Mouse (Mus musculus) regulatory T cell (primary cell): ENCODE measurements around the gene Zbtb44.

Experiments
- in situ Hi-C: fragments of 300-600 bp; cut with MboI, MseI; formaldehyde crosslinking; loops from one replicate; pipeline ENCODE4 v1.15.1; 2025; ENCODE audit warnings: high pct_unique_total_duplicates

The Zbtb44 gene

DNA sequence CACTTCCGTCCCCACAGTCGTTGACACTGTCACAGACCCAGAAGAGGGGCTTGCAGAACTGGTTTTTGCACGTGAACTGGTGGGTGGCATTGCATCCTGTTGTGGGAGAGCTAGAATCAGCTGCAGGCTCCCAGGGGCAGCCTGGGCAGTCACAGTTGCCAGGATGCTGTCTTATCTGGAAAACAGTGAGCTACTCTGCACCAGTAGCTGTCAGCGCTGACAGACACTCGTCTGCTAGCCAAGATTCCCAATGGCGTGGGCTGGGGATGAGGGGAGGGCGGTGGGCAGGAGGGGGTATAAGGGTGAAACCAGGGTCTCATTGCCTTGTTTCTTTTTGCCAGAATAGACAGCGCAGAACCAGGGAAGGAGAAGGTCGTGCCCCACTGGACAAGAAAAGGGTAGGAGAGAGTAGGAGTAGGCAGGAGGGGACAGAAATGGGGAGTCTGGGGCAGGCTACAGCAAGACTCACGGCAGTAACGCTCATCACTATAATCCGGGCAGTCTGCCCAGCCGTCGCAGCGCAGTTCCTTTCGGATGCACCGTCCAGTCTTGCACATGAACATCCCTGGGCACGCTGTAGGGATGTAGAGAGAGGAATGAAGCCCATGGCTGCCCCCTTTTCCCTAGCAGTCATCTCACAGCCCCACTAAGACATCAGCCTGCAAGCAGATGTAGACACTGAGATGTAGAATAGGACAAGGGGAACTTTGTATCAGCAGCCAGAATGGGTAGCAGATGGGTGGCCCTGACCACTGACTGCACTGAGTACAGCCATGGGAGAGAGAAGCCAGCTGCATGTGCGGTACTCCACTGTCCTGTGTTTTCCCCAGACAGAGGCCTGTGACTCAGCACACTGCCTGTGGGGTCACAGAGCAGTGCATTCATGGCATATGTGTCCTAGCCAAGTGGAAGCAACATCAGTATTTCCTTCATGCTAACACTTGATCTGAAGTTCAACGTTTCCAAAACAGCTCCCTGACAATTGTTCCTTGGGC is 66.9 kb downstream of the Zbtb44 start:
- in situ Hi-C loops = no loop called here

DNA sequence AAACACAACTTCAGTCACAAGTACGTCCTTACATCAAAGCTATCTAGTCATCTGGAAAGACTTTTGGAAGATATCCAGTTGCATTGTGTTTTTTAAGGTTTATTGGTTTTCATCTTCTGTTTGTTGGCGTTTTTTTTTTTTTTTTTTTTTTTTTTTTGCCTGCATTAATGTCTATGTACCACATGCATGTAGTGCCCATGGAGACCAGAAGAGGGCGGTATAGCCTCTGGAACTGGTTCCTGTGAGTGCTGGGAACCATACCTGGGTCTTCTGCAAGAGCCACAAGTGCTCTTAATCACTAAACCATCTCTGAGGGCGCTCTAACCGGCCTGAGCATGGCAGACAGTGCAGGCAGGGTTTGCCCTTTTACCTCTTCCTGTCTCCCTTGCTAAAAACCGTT is 67.7 kb downstream of the Zbtb44 start:
- in situ Hi-C loops = no loop called here

DNA sequence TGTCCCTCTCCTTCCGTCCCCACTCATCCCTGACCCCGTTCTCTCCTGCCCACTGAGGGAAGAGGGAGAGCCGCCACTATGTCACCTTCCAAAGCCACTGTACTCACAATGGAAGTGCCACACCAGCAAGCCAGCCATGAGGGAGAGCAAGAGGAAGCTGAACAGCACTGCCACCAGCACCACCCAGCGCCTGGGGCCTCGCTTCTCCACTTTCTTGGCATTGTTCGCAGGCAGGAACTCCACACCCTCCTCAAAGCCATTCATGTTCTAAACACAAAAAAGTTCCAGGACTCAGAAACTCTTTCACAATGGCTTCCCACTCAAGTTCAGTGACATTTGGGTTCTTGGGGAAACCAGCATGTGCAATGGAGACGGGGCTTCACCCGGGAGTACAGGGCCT is 78.0 kb downstream of the Zbtb44 start:
- in situ Hi-C loops = no loop called here

DNA sequence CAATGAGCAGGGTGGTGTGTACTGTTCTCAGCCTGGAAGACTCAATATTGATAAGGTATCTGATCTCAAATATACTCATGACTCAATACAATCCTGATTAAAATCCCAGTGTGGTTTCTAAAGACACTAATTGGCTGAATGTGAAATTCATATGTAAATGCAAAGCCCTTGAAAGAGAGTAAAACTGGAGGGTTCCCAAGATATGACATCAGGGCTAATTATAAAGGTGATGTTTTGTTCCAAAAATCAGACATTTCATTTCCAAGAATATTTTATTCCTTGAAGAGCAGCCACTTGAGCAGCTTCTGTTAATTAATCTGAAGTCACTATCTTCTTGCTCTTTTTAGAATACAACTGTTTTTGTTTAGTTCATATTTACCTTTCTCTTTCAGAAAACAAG is 85.1 kb downstream of the Zbtb44 start:
- in situ Hi-C loops = no loop called here

DNA sequence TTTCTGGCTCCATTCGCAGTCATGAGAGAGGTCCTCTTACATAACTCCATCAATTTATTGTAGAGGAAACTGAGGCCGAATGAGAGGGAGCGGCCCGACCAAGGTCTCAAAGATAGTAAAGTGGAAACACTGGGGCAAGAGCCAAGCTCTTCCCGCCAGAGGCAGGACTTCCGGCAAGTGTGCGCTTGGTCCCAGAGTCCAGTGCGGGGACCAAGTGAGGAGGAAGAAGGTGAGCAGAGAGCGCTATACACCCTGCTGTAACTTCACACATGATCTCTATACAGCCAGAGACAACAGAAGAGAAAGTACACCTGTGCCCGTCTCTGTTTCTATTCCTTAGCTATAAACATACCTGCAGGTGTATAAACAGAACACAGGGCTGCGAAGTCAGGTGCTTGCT is 86.6 kb downstream of the Zbtb44 start:
- in situ Hi-C loops = no loop called here

DNA sequence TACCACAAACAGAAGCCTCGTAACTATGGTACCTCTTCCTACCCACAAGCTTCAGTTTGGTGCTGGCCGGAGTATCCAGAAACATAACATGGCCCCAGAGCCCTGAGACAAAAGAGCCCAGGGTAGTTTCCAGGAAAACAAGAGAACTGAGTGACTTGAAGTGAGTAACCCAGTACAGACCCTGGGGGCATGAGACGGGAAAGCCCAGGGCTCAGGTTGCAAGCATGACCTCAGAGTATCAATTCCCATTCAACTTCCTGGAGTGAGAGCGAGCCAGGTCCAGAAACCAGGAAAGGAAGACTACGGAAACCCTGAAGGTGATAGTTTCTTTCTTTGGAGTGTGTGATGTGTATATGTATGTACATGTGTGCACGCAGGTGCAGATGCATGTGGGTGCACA is 87.0 kb downstream of the Zbtb44 start:
- in situ Hi-C loops = no loop called here

DNA sequence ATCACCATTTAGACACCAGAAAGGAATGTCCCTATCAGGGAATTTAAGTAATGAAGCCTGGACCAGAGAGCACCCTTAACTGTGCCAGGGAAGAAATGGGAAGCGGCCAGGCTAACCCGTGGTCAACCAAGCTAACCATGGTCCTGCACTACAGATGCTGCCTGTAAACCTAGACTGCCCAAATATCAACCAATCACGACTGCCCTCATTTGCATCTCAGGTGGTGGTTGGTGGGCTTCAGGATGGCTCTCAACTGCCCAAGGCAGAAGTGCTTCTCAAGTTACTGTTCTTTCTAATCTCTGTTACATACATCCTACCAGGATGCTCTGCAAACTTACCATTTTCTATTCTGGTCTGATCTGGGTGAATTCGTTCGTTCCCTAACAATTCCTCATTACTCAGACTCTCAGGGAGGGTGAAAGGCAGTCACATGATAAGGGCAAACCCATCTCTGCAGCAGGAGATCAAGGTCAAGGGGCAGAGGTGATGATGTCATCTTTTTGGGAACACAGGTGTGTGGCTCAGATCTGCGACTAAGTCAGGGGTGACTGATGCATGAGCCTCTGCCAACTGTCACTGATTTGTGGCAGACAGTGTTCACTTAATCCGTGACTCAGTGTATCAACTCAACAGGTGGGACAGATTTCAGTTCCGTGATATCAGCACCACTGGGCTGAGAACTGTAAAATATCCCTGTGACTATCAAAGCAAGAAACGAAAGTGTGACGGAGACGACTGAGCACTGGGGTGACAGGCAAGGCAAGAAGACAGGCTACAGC is 88.3 kb downstream of the Zbtb44 start:
- in situ Hi-C loops = no loop called here

DNA sequence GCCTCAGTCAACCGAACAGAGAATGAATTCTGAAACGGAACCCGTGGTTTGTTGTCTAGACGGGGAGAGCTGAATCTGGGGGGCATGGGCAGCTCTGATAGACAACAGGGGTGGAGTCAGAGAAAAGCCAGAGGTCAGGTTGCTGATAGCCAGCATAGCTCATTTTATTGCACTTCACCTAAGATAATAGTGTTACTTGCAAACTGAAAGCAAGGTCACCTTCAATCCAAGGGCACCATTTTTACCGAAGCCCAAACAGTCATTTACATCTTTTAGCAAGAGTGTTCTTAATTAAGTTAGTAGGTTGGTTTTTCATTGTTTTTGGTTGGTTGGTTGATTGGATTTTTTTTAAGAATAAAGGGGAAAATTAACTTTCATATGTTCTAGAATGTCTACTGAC is 89.0 kb downstream of the Zbtb44 start:
- in situ Hi-C loops = no loop called here

DNA sequence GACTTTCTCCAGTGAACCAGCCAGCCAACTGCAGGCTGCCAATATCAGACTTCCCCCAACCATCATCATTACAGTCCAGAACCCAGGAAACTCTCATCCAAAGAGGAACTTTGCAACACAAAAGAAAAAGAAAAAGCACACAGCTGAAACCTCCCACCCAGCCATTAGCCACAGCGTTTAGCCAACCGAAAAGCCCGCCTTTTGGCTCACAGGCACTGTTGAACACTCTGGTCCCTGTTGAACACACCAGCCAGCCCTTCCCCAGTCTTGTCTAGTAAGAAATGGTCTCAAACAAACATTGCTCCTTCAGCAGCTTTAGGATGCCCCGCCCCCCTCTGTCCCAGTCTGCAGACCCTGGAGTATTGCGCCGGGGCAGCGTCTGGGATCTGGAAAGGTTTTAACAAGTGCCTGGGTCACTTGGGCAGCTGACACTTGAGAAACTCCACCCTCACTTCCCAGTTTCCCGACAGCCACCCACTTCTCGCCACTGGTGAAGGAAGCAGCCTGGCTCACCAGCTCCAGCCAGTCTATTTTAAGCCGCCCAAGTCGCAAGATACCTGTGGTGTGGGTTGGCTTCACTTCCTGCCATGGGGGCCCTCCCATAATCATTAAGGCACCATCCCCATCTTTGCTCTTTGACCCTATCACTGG is 89.6 kb downstream of the Zbtb44 start:
- in situ Hi-C loops = loop anchor here (5.0 kb wide), 1 partner anchor 88 kb away; the partner anchor contains the start of gene Zbtb44

DNA sequence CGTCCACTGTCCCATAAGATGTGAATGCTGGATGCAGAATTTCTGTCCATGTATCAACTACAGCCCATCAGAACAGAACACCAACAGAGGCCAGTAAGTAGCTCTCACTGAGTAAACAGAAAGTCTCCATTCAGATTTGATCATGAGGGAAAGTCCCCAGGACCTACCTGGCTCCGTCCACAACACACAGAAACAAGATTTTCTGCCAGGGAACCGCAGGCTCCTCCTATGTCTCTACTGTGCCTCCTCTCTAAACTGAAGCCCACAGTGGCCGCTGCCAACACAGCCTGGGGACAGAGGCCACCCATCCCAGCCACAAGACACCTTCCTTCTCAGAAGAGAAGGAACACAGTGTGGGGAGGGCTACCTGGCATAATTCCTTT is 90.1 kb downstream of the Zbtb44 start:
- in situ Hi-C loops = loop anchor here (5.0 kb wide), 1 partner anchor 88 kb away; the partner anchor contains the start of gene Zbtb44

DNA sequence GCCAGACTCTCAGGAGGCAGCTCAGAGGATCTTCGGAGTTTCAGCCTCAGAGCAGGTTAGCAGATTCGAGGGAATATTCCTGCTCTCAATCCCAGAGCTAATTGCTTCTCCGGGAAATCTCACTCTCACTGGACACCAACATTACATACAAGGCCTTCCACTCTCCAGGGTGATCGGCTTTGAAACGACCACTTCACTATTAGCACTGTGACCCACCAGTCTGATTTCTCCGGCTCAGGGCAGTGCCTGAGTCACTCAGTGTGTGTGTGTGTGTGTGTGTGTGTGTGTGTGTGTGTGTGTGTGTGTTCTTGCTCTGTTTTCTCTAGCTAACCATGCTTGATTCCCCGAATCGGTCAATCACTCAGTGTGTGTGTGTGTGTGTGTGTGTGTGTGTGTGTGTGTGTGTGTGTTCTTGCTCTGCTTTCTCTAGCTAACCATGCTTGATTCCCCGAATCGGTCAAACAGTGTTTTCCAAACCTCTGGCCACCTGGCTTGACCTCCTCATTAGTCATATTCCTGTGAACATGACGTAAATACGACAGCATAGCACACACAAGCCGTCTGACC is 92.1 kb downstream of the Zbtb44 start:
- in situ Hi-C loops = loop anchor here (5.0 kb wide), 1 partner anchor 90 kb away; the partner anchor contains the start of gene Zbtb44
